Mouse (Mus musculus): ENCODE data around the gene Hist2h2bb.

- TF ChIP-seq POLR2A (IDR thresholded peaks at IDR 0.05; ENCODE audit: borderline replicate concordance, insufficient read depth, low read length) = peak; percentile 92; the same call in 1 of the 2 replicates
- no peak for TF ChIP-seq CTCF (IDR thresholded peaks at IDR 0.05; ENCODE audit: borderline replicate concordance, insufficient read depth, low read depth, low read length)
Observed at GRCm38 (mm10) chr3:96220765-96221639, 48.5 kb upstream of the Hist2h2bb start, which contains the start of the genes Hist2h2ac and Hist2h2be.
